Mouse (Mus musculus) brown adipose tissue, adult 24 weeks (tissue): ENCODE results near the gene Tor2a. TPM values are rescaled to one million over a fixed set of nuclear protein-coding genes. Genes with fewer than 3 reads are reported as not detected.

ENCODE experiments used
- H3K27ac ChIP-seq: fragments of 200-500 bp; replicated peaks from 2 replicates; pipeline ENCODE4 v1.5.1; 2012; ENCODE audit warnings: low read depth, mild to moderate bottlenecking, low read length
- H3K4me1 ChIP-seq: fragments of 200-500 bp; 2 replicates; pipeline ENCODE4 v1.6.1; 2012; ENCODE audit warnings: low read length, mixed read lengths; ENCODE audit not compliant: control insufficient read depth, insufficient read depth, insufficient read length
- H3K4me3 ChIP-seq: fragments of 200-500 bp; 2 replicates; pipeline ENCODE4 v1.5.1; 2012; ENCODE audit warnings: low read depth, mild to moderate bottlenecking, low read length, moderate library complexity; ENCODE audit not compliant: insufficient read depth
- polyA plus RNA-seq: library from polyadenylated mRNA; stranded (reverse); fragments of >200 nt; gene quantifications from 2 replicates; pipeline ENCODE4 v1.2.4, GENCODE M21; 2012; ENCODE audit not compliant: missing spikeins, insufficient read depth, insufficient read length

Gene Tor2a
- polyA plus RNA-seq, 1 experiment: 17.6 TPM

GRCm38 (mm10) chr2:32791297-32791696 lies 34.3 kb downstream of the Tor2a start:
- Histone ChIP-seq H3K4me3 (no peak overlapping the region), H3K27ac (no peak overlapping the region)

GRCm38 (mm10) chr2:32795748-32796418 lies 38.8 kb downstream of the Tor2a start:
- no peak overlapping the region for H3K27ac ChIP-seq
- H3K4me1 ChIP-seq: no peaks in the 10 kb centered on the region
- no peak overlapping the region for H3K4me3 ChIP-seq

More at GRCm38 (mm10) chr2:32791297-32791696, 34.3 kb downstream of the Tor2a start:
- no peaks in the 10 kb centered on the region for H3K4me1 ChIP-seq

GRCm38 (mm10) chr2:32798251-32798962 lies 41.4 kb downstream of the Tor2a start:
- Histone ChIP-seq H3K27ac (no peak overlapping the region), H3K4me1 (no peaks in the 10 kb centered on the region), H3K4me3 (no peak overlapping the region)

DNA sequence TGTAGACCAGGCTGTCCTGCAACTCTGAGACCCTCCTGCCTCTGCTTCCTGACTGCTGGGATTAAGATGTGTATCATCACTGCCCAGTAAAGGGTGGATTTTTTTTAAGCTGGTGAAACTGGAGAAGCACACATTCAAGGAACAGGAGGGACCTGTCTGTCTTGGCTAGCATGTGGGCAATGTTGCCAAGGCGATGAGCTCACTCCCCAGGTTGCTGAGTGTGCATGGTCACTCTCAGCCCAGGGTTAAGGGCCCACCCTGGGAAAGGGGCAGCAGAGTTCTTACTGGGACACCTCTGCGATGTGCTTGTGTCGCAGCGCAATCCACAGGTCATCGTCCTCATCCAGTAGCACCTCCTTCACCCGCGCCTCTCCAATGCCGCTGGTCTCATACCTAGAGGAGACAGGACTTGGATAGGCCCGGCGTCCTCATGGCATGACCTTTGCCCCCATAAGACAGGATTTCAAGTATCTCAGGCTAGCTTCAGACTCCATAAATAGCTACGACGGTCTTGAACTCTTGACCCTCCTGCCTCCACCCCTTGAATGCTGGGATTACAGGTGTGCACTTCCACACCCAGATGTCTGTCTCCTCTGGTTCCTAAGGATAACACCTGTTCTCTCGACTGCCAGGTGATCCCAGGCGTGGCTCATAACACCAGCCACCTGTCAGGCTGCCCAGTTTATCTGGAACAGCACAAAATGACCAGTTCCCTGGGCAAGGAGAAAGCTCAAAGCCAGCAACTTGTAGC lies 52.0 kb downstream of the Tor2a start:
- H3K4me1 ChIP-seq: no peaks in the 10 kb centered on the region
- H3K4me3 ChIP-seq: no peak overlapping the region
- H3K27ac ChIP-seq: no peak overlapping the region

Other genes starting within 250 kb of the Tor2a start
- gene Fam102a, start 221.9 kb upstream of the Tor2a start, polyA plus RNA-seq: 6.3 and 15.4 TPM in 2 replicates
- 31.2 and 37.5 TPM in 2 replicates for gene Dpm2, start 186.4 kb upstream of the Tor2a start, polyA plus RNA-seq
- not detected in 2 replicates for gene Pip5kl1, start 182.4 kb upstream of the Tor2a start, polyA plus RNA-seq
- gene 9430097D07Rik, start 181.6 kb upstream of the Tor2a start, polyA plus RNA-seq: not detected in 2 replicates
- 2.4 and 3.0 TPM in 2 replicates for gene St6galnac4, start 170.1 kb upstream of the Tor2a start, polyA plus RNA-seq
- 79.5 and 87.3 TPM in 2 replicates for gene St6galnac6, start 157.5 kb upstream of the Tor2a start, polyA plus RNA-seq
- gene Ak1, start 135.5 kb upstream of the Tor2a start, polyA plus RNA-seq: 87.5 and 109 TPM in 2 replicates
- 22.4 and 28.7 TPM in 2 replicates for gene Eng, start 110.6 kb upstream of the Tor2a start, polyA plus RNA-seq
- 2.8 and 2.9 TPM in 2 replicates for gene Fpgs, start 53.1 kb upstream of the Tor2a start, polyA plus RNA-seq
- 27.3 and 27.6 TPM in 2 replicates for gene Cdk9, start 44.2 kb upstream of the Tor2a start, polyA plus RNA-seq
- gene Sh2d3c, start 36.2 kb upstream of the Tor2a start, polyA plus RNA-seq: 4.4 and 6.3 TPM in 2 replicates
- not detected in 2 replicates for gene 6330409D20Rik, start 16.2 kb upstream of the Tor2a start, polyA plus RNA-seq
- not detected in 2 replicates for gene Ttc16, start 18.4 kb downstream of the Tor2a start, polyA plus RNA-seq
- 1.1 and 3.5 TPM in 2 replicates for gene Ptrh1, start 18.6 kb downstream of the Tor2a start, polyA plus RNA-seq
- not detected in 2 replicates for gene Cfap157, start 27.2 kb downstream of the Tor2a start, polyA plus RNA-seq
- 2.8 and 4.0 TPM in 2 replicates for gene Stxbp1, start 90.0 kb downstream of the Tor2a start, polyA plus RNA-seq
- 4.9 and 5.9 TPM in 2 replicates for gene Fam129b, start 118.9 kb downstream of the Tor2a start, polyA plus RNA-seq
- 5.8 and 7.5 TPM in 2 replicates for gene Rpl12, start 204.3 kb downstream of the Tor2a start, polyA plus RNA-seq
- 6.6 and 13.1 TPM in 2 replicates for gene Lrsam1, start 204.4 kb downstream of the Tor2a start, polyA plus RNA-seq
- gene Slc2a8, start 224.8 kb downstream of the Tor2a start, polyA plus RNA-seq: 13.1 and 15.2 TPM in 2 replicates